Mouse (Mus musculus) liver, embryonic 16.5 days (tissue): Measurements from ENCODE around the gene Flt1. TPM values are rescaled to one million over a fixed set of nuclear protein-coding genes. Genes with fewer than 3 reads are reported as not detected.

Experiments
- ATAC-seq: fragments of 200-750 bp; cut with Nextera tagmentation; 2 replicates; pipeline ENCODE4 v1.8.0; 2017; ENCODE audit warnings: low read depth, mild to moderate bottlenecking, moderate number of reproducible peaks, moderate library complexity
- H3K27ac ChIP-seq: fragments of 300-500 bp; sonication (generic); 2 replicates; pipeline ENCODE4 v1.5.1; 2014; ENCODE audit warnings: mild to moderate bottlenecking, low read length
- H3K27me3 ChIP-seq: fragments of 300-500 bp; sonication (generic); 2 replicates; pipeline ENCODE4 v1.6.1; 2014; ENCODE audit warnings: low read depth, low read length, mixed read lengths; ENCODE audit not compliant: control insufficient read depth, insufficient read depth
- H3K36me3 ChIP-seq: fragments of 300-500 bp; sonication (generic); 2 replicates; pipeline ENCODE4 v1.6.1; 2014; ENCODE audit warnings: mild to moderate bottlenecking; ENCODE audit not compliant: control insufficient read depth, insufficient read depth
- H3K4me1 ChIP-seq: fragments of 300-500 bp; sonication (generic); 2 replicates; pipeline ENCODE4 v1.6.1; 2014; ENCODE audit warnings: low read depth, low read length, mixed read lengths; ENCODE audit not compliant: control insufficient read depth
- H3K4me2 ChIP-seq: fragments of 300-500 bp; sonication (generic); 2 replicates; pipeline ENCODE4 v1.6.1; 2014; ENCODE audit warnings: low read depth, low read length, mixed read lengths
- H3K4me3 ChIP-seq: fragments of 300-500 bp; sonication (generic); 2 replicates; pipeline ENCODE4 v1.5.1; 2014; ENCODE audit warnings: low read depth, mild to moderate bottlenecking, low read length
- H3K9ac ChIP-seq: fragments of 300-500 bp; sonication (generic); 2 replicates; pipeline ENCODE4 v1.6.1; 2014; ENCODE audit warnings: low read depth, low read length
- H3K9me3 ChIP-seq: fragments of 300-500 bp; sonication (generic); replicated peaks from 2 replicates; pipeline ENCODE4 v1.6.1; 2016; ENCODE audit warnings: low read length; ENCODE audit not compliant: control insufficient read depth
- WGBS: fragments of 180-500 bp; shearing (Covaris S2); extraction: QIAGEN DNeasy Blood & Tissue Kit; methylation state at CpG from one replicate; pipeline ENCODE4 v1.1.7; 2014; ENCODE audit not compliant: insufficient replicate concordance; 5-methylcytosine and 5-hydroxymethylcytosine counted together
- polyA plus RNA-seq: library from polyadenylated mRNA; unstranded; fragments of >200 nt; fragmentation: Nextera tagmentation; extraction: Ambion mirVana; gene quantifications from 2 replicates; pipeline ENCODE4 v1.2.1, GENCODE M21; 2015

Flt1 gene
- polyA plus RNA-seq, 1 experiment from 2014 or later = 3.3 TPM

DNA sequence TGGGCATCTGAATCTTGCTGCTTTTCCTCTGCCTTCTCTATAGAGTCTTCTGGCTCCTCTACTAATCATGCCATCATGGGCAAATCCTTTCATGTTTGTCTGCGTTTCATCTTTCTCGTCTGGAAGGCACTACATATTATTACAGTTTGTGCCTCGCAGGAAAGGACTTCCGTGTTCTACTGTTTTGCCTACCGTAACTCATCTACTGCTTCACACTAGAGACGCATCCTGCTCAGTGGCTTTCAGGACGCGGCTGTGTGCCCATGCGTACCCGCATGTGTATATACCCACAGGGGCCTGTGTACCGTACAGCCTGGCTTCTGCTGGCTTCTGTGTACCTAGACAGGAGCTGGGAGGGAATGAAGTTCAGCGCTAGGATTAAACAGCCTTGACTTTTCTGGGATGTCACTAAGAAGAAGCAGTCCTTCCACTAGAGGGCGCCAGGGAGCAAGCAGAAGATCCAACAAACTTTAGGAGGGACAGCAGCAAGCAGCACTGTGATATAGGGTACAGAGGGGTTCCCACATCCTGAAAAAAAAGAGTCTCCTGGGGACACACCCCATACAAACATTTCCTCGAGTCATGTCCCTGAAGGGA, 142.0 kb downstream of the Flt1 start:
- Histone ChIP-seq H3K27ac (no peak overlapping the region), H3K36me3 (no peaks in the 10 kb centered on the region), H3K4me2 (no peak overlapping the region), H3K4me1 (no peaks in the 10 kb centered on the region), H3K27me3 (no peaks in the 10 kb centered on the region), H3K4me3 (no peak overlapping the region), H3K9me3 (no peaks in the 10 kb centered on the region), H3K9ac (no peak overlapping the region)
- 30% methylated on average over 14 of the region's 14 CpGs for WGBS
- ATAC-seq = no peak

DNA sequence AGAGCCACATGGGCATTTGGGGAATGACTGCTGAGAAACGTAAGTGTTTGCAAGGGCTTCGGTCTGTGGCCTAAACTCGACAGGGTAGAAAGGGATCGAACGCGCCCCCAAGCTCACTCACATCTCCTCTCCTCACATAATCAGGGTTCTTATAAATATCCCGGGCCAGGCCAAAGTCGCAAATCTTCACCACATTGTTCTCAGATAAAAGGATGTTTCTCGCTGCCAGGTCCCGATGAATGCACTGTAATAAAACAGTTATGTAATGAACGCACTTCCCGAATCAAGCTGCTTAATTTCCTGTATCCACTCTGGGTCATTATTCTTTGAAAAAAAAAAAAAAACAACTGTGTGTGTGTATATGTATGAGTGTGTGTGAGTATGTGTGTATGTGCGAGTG, 145.6 kb downstream of the Flt1 start:
- no peak overlapping the region for H3K4me3 ChIP-seq
- 81% methylated on average over 13 of the region's 13 CpGs for WGBS
- no peak for ATAC-seq
- H3K4me1 ChIP-seq = no peaks in the 10 kb centered on the region
- H3K27ac ChIP-seq = no peak overlapping the region
- H3K9ac ChIP-seq = no peak overlapping the region
- no peaks in the 10 kb centered on the region for H3K36me3 ChIP-seq
- no peak overlapping the region for H3K4me2 ChIP-seq
- H3K27me3 ChIP-seq = no peaks in the 10 kb centered on the region
- no peaks in the 10 kb centered on the region for H3K9me3 ChIP-seq

DNA sequence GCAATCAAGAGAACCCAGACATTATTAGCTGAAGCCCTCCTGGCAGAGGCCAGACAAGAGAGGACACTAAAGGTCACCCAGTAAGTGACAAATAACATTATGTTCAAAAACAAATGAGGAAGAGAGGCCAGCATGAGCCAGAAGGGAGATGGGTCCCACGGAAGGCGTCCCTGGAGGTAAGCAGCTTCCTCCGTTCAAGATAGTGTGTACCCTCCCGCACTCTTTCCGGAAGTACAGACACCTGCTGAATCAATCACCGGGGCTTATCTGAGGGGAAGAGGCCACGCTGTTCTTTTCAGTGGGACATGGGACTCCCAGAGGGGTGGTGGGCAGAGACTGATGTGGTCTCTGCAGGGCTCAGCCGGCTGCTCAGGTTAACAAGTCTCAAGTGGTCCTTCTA, 146.1 kb downstream of the Flt1 start:
- Histone ChIP-seq H3K4me1 (no peaks in the 10 kb centered on the region), H3K4me3 (no peak overlapping the region), H3K27ac (no peak overlapping the region), H3K9me3 (no peaks in the 10 kb centered on the region), H3K36me3 (no peaks in the 10 kb centered on the region), H3K27me3 (no peaks in the 10 kb centered on the region), H3K4me2 (no peak overlapping the region), H3K9ac (no peak overlapping the region)
- no peak for ATAC-seq
- 57% methylated on average over 8 of the region's 8 CpGs for WGBS

DNA sequence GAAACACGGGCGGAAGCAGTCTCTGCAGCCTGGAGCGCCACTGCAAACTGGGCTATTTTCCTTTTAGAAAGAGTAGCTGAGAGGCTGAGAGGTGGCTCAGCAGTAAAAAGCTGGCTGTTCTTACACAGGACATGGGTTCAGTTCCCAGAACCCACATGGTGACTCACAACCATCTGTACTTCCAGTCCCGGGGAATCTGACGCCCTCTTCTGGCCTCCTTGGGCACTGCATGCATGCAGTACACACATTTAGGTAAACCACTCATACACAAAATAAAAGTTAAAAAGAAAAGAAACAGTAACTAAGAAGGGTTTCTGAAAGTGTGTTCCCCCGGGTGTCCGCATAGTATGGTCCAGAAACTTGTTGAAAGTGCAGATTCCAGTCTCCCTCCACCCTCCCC, 146.7 kb downstream of the Flt1 start:
- no peaks in the 10 kb centered on the region for H3K9me3 ChIP-seq
- H3K4me3 ChIP-seq = no peak overlapping the region
- H3K36me3 ChIP-seq = no peaks in the 10 kb centered on the region
- no peak overlapping the region for H3K4me2 ChIP-seq
- ATAC-seq = no peak
- H3K4me1 ChIP-seq = no peaks in the 10 kb centered on the region
- H3K27ac ChIP-seq = no peak overlapping the region
- H3K9ac ChIP-seq = no peak overlapping the region
- H3K27me3 ChIP-seq = no peaks in the 10 kb centered on the region
- WGBS = 76% methylated on average over 7 of the region's 7 CpGs

DNA sequence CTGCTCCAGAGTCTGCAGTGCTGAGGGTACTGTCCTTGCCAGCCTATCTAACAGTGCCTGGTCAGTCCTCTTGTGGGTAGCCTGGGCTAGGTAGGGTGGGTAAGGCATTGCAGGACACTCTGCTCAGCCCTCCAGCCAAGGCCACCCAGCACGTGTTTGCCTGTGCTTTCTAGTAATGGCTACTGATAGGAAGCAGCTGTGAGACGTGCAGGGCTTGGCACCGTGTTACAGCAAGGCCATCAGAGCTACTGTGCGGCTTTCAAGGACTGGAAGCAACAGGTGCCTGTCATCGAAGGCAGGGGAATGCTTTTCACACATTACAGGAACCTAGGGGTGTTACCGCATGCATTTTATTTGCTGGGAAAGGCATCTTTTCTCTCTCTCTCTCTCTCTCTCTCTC, 148.8 kb downstream of the Flt1 start:
- Histone ChIP-seq H3K9ac (no peak overlapping the region), H3K27ac (no peak overlapping the region), H3K4me2 (no peak overlapping the region), H3K4me1 (no peaks in the 10 kb centered on the region), H3K9me3 (no peaks in the 10 kb centered on the region), H3K36me3 (no peaks in the 10 kb centered on the region), H3K4me3 (no peak overlapping the region), H3K27me3 (no peaks in the 10 kb centered on the region)
- no peak for ATAC-seq
- WGBS = 55% methylated on average over 6 of the region's 6 CpGs

DNA sequence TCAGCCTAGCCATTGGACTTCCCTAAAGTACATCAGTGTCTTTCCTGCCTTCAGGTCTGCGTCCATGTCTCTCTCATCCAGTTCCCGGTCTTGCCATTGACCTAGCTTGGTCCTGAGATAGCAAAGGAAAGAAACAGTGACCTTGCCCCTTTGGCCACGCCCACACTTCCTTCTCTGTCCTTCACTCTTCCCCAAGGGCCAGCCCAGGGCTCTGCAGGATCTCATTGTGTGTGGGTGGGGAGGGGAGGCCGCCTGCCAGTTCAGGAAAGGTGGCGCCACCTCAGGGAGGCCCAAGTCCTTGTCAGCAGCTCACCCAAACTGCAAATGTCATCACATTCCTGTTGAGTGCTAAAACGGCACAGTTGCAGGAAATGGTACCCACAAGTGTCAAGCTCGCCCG, 151.3 kb downstream of the Flt1 start:
- 18% methylated on average over 8 of the region's 8 CpGs for WGBS
- peak; percentile 61 for ATAC-seq
- no peak overlapping the region for H3K27ac ChIP-seq

DNA sequence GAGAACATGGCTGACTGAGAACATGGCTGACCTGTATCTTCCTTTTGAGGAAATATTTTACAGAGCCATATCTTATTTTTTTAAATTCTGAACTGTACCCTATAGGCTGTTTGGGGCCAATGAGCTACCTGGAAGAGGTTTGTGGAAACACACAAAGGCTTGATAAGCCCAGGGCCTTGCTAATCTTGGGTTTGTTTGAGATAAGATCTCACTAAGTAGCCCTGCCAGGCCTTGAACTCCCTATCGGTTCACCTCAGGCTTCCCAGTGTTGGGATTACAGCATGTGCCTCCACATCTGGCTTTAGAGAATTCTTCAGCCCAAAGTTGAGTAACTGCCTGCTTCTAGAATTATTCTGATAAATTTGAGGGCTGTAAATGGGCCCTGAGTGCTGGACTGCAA, 152.3 kb downstream of the Flt1 start:
- H3K4me2 ChIP-seq = no peak overlapping the region
- no peaks in the 10 kb centered on the region for H3K27me3 ChIP-seq
- 59% methylated on average over 1 of the region's 1 CpGs for WGBS
- H3K27ac ChIP-seq = no peak overlapping the region
- H3K9me3 ChIP-seq = no peaks in the 10 kb centered on the region
- no peak overlapping the region for H3K4me3 ChIP-seq
- H3K4me1 ChIP-seq = no peaks in the 10 kb centered on the region
- no peak for ATAC-seq
- no peaks in the 10 kb centered on the region for H3K36me3 ChIP-seq
- no peak overlapping the region for H3K9ac ChIP-seq

More for the DNA sequence above, 151.3 kb downstream of the Flt1 start:
- H3K4me2 ChIP-seq = no peak overlapping the region
- no peaks in the 10 kb centered on the region for H3K36me3 ChIP-seq
- H3K4me1 ChIP-seq = no peaks in the 10 kb centered on the region
- H3K9ac ChIP-seq = no peak overlapping the region
- H3K9me3 ChIP-seq = no peaks in the 10 kb centered on the region
- H3K27me3 ChIP-seq = no peaks in the 10 kb centered on the region
- H3K4me3 ChIP-seq = no peak overlapping the region

DNA sequence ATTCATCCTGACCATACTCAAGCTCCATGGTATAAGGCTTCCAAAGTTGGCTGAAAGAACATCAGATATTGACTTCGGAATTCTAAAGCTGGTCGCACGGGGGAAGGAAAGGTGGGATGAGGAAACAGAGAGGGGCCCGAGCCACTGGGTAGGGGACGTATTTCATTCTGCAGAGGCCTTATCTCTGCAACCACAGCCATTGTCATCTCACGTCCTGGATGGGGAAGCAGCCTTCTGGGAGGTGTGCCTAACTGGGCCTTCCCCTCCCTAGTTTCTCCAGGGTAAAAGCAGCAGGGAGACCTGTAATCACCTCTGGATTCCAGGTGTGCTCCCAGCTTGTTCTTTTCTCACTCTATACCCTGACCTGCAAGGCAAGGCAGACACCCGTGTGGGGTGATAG, 153.1 kb downstream of the Flt1 start:
- WGBS = 22% methylated on average over 7 of the region's 7 CpGs
- no peaks in the 10 kb centered on the region for H3K36me3 ChIP-seq
- H3K9ac ChIP-seq = no peak overlapping the region
- H3K4me1 ChIP-seq = no peaks in the 10 kb centered on the region
- ATAC-seq = no peak
- H3K27me3 ChIP-seq = no peaks in the 10 kb centered on the region
- H3K9me3 ChIP-seq = no peaks in the 10 kb centered on the region
- H3K27ac ChIP-seq = no peak overlapping the region
- H3K4me3 ChIP-seq = no peak overlapping the region
- H3K4me2 ChIP-seq = no peak overlapping the region

DNA sequence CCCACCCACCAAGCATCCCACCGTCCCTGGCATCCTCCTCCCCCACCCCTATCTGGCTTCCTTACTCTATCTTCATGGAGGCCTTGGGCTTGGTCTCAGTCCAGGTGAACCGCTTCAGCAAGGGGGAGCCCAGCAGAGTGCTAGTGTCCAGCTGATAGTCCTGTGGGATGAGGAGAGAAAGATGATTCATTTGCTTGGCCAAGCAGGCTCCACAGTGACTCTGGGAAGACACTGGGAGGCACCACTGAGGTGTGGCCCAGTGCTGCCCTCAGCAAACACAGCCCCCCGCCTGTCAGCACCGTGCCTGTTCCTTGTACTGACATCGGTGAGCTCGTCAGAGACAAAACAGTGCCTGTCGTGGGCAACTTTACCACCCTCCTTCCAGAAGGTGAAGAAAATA, 159.5 kb downstream of the Flt1 start:
- Histone ChIP-seq H3K36me3 (no peaks in the 10 kb centered on the region), H3K4me3 (no peak overlapping the region), H3K27me3 (no peaks in the 10 kb centered on the region), H3K9me3 (no peaks in the 10 kb centered on the region), H3K4me1 (no peaks in the 10 kb centered on the region), H3K27ac (no peak overlapping the region), H3K4me2 (no peak overlapping the region), H3K9ac (no peak overlapping the region)
- ATAC-seq = no peak
- WGBS = 59% methylated on average over 7 of the region's 7 CpGs
